Mouse (Mus musculus) cortical plate, adult 2 months (tissue): ENCODE results near the gene Esr2.

ENCODE experiments used
- CTCF ChIP-seq: fragments of 200-500 bp; IDR thresholded peaks from 2 replicates; pipeline ENCODE4 v1.5.1; 2011; ENCODE audit warnings: mild to moderate bottlenecking, control low read depth, low read length; ENCODE audit not compliant: insufficient read depth; ENCODE audit errors: extremely low read depth
- POLR2A ChIP-seq: fragments of 200-500 bp; IDR thresholded peaks from 2 replicates; pipeline ENCODE4 v1.6.1; 2011; ENCODE audit warnings: mild to moderate bottlenecking, low read length, control low read depth; ENCODE audit not compliant: insufficient read depth; ENCODE audit errors: extremely low read depth

- TF ChIP-seq CTCF (peak; percentile 56), POLR2A (no peak)
These were observed 13.9 kb upstream of the Esr2 start for GRCm38 (mm10) chr12:76190940-76191339.
